Mouse (Mus musculus): ENCODE measurements around the gene Tmem212.
"Not testable (repeated sequence)": the region's sequence is repeated elsewhere in the genome, so short reads cannot be mapped to it uniquely, and the experiment has no call there.

The Tmem212 gene

GRCm38 (mm10) chr3:27896318-27896892 lies at the start of gene Tmem212:
Tmem212 (minus strand) TSS chr3:27896368.
- DNase-seq (ENCODE audit: inconsistent age in 2 of 2, low spot score in 1 of 2): no peak

- DNase-seq (ENCODE audit: inconsistent age in 2 of 2, low spot score in 1 of 2): not testable (repeated sequence)
Observed at GRCm38 (mm10) chr3:27945397-27945796, 49.2 kb upstream of the Tmem212 start.

GRCm38 (mm10) chr3:27942991-27943390 lies 46.8 kb upstream of the Tmem212 start:
- DNase-seq (ENCODE audit: inconsistent age in 2 of 2, low spot score in 1 of 2): peak; percentile 8 to 41

- DNase-seq (ENCODE audit: inconsistent age in 2 of 2, low spot score in 1 of 2): no peak
Observed at GRCm38 (mm10) chr3:27941634-27942033, 45.5 kb upstream of the Tmem212 start.

- DNase-seq (ENCODE audit: inconsistent age in 2 of 2, low spot score in 1 of 2): peak; percentile 77 to 89
Observed at GRCm38 (mm10) chr3:27938381-27939323, 42.5 kb upstream of the Tmem212 start, which contains the start of gene Pld1. Pld1 (plus strand) TSS chr3:27938695.

GRCm38 (mm10) chr3:27937144-27938110 lies 41.3 kb upstream of the Tmem212 start:
- peak in 1 of 2 experiments; percentile 38 for DNase-seq (ENCODE audit: inconsistent age in 2 of 2, low spot score in 1 of 2)

GRCm38 (mm10) chr3:27936731-27937130 lies 40.6 kb upstream of the Tmem212 start:
- DNase-seq (ENCODE audit: inconsistent age in 2 of 2, low spot score in 1 of 2): no peak

- no peak for DNase-seq (ENCODE audit: inconsistent age in 2 of 2, low spot score in 1 of 2)
Observed at GRCm38 (mm10) chr3:27935644-27936043, 39.5 kb upstream of the Tmem212 start.

GRCm38 (mm10) chr3:27932391-27932790 lies 36.2 kb upstream of the Tmem212 start:
- no peak for DNase-seq (ENCODE audit: inconsistent age in 2 of 2, low spot score in 1 of 2)

GRCm38 (mm10) chr3:27929219-27929618 lies 33.1 kb upstream of the Tmem212 start:
- DNase-seq (ENCODE audit: inconsistent age in 2 of 2, low spot score in 1 of 2): no peak

- DNase-seq (ENCODE audit: inconsistent age in 2 of 2, low spot score in 1 of 2): no peak
Observed at GRCm38 (mm10) chr3:27924037-27924436, 27.9 kb upstream of the Tmem212 start.

GRCm38 (mm10) chr3:27921268-27922020 lies 25.3 kb upstream of the Tmem212 start:
- no peak for DNase-seq (ENCODE audit: inconsistent age in 2 of 2, low spot score in 1 of 2)

GRCm38 (mm10) chr3:27918656-27919436 lies 22.7 kb upstream of the Tmem212 start:
- no peak for DNase-seq (ENCODE audit: inconsistent age in 2 of 2, low spot score in 1 of 2)

- no peak for DNase-seq (ENCODE audit: inconsistent age in 2 of 2, low spot score in 1 of 2)
Observed at GRCm38 (mm10) chr3:27909016-27909415, 12.8 kb upstream of the Tmem212 start.

- DNase-seq (ENCODE audit: inconsistent age in 2 of 2, low spot score in 1 of 2): no peak
Observed at GRCm38 (mm10) chr3:27908316-27908715, 12.1 kb upstream of the Tmem212 start.

- no peak for DNase-seq (ENCODE audit: inconsistent age in 2 of 2, low spot score in 1 of 2)
Observed at GRCm38 (mm10) chr3:27907301-27907700, 11.1 kb upstream of the Tmem212 start.

GRCm38 (mm10) chr3:27906647-27907209 lies 10.6 kb upstream of the Tmem212 start:
- DNase-seq (ENCODE audit: inconsistent age in 2 of 2, low spot score in 1 of 2): no peak

GRCm38 (mm10) chr3:27904659-27905330 lies 8.6 kb upstream of the Tmem212 start:
- no peak for DNase-seq (ENCODE audit: inconsistent age in 2 of 2, low spot score in 1 of 2)

GRCm38 (mm10) chr3:27901846-27902245 lies 5.7 kb upstream of the Tmem212 start:
- no peak for DNase-seq (ENCODE audit: inconsistent age in 2 of 2, low spot score in 1 of 2)
